Mouse (Mus musculus) retina, embryonic 14.5 days (tissue): ENCODE results near the gene Gm28035.

ENCODE experiments used
- DNase-seq: peaks from one replicate; pipeline ENCODE4 v3.0.0-alpha.2; 2015; ENCODE audit warnings: low spot score

The Gm28035 gene

DNA sequence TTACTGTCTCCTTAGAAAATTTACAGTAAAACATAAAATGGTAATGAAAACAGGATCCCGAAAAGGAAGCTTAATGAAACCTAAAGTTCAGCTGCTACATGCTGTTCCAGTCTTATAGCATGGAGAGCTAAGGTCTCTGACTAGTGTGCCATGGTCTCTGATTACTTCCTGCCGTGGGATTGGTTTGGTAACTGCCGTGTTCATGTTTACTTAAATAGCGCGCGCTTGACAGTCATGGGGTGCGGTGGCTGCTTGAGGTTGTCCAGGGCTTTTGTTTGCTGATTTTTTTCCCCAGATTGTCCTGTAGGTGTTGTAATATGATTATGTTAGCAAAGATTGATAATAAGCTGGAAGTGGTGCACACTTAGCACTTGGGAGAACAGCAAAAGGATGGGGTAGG, 65.7 kb downstream of the Gm28035 start:
- DNase-seq: no peak

DNA sequence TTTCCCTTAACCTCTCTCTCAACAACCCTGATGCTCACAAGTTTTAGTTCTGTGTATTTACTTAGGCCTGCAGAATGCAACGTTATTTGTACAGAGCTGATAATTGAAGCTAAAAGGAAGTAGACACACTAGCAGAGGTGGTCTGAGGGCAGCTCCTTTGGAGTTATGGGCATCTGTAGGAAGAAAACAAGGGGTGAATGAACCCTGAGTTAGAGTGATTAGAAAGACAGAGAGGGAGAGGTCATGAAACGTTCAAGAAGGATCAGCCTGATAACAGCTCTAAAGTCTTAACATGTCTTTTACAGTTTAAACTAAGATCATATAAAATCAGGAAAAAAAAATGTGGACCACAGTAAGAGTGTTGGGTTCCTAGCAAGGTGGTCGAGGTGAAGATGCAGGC, 69.0 kb downstream of the Gm28035 start:
- DNase-seq: no peak

DNA sequence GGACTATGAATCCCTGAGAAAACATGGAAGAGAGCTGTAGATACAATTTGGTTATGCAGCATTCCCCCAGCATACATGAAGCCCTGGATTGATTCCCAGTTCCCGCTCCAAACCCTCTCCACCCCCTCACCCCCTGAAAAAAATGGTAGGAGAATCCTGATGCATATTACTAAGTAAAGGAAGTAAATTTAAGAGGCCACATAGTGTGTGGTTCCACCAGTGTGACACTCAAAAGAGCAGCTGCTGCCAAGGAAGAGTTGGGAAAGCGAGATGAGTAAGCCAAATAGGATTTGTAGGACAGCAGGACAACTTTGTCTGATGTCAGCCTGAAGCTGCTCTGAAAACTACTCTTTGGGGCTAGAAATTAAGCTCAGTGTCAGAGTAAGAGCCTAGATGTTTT, 71.1 kb downstream of the Gm28035 start:
- DNase-seq: no peak

DNA sequence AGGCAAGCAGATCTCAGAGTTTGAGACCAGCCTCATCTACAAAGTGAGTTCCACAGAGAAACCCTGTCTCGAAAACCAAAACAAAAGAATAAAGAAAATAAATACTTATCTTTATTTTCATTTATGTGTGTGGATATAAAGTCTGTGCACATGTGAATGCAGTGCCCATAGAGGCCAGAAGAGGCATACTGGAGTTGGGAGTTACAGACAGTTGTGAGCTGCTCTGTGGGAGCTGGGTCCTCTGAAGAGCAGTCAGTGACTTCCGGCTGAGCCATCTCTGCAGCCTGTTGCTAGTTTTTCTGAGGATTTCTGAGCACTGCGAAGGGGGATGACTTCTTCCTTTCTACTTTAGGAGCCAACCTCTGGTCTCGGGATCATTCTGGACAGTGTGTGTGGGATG, 75.8 kb downstream of the Gm28035 start:
- DNase-seq: peak; percentile 3

DNA sequence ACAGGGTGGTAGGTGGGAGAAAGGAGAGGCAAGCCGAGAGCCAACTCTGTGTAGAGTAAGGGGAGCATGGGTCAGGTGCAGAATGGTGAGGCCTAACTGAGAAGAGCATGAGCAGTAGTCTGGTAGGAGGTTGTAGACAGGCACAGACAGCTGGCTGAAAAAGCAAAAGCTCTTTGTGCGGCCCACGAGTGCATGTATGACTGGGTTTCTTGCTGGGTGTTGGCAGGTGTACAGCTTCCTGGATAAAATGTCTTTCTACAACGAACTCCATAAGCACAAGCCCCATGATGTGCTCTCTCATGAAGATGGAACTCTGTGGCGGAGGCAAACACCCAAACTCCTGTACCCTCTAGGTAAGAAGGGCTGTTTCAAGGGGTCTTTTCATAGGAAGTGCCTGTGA, 76.6 kb downstream of the Gm28035 start:
- DNase-seq: no peak

- no peak for DNase-seq
These were observed 78.9 kb downstream of the Gm28035 start for GRCm38 (mm10) chr2:30319260-30319659.

DNA sequence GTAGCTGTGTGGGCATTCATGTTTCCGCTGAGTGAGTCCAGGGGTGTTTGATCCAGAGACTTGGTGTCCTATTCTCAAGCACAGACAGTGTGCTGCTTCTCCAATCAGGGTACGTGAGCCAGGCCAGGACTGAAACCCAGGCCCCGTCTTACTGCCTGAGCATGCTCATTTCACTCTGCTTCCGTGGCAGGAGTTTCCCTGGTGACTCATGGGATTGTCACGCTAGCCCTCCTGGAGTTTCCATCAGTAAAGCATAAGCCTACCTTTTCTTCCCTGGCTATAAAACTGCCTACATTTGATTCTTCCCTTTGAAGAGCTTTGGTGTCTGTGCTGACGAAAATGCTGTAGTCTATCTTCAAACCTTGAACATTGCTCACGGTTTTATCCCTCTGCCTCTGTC, 82.7 kb downstream of the Gm28035 start:
- DNase-seq: no peak

DNA sequence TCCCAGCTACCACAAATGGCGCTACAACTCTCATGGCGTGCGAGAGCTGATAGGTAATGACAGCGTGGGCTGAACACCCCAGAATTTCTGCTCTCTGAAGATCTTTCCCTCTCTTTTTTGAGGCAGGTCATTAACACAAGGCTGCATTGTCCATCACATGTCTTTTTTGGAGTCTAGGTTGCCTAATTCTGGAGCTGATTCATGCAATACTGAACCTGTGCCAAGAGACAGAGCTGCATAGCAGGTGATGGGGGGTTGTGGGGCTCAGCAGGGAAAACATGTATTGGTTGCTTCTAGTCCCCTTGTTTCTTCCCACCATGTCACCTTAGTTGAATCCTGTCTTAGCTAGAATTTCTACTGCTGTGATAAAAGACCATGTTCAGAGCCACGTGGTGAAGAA, 84.9 kb downstream of the Gm28035 start:
- DNase-seq: no peak

DNA sequence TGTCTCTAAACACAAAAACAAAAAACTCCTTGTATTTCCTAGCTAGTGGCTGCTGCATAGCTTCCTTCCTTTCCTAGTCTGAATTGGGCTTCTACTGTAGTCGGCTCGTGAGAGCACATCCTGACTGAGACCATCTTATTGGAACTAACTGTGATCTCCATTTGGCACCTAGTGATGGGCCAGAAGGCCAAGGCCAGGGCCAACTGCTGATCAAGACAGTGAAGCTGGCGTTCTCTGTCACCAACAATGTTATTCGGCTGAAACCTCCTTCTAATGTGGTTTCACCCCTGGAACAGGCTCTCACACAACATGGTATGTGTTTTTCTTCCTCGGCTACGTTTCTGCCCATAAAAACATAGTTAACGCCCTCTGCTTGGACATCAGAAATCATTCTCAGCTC, 86.9 kb downstream of the Gm28035 start:
- no peak for DNase-seq

GRCm38 (mm10) chr2:30328791-30329190, 88.4 kb downstream of the Gm28035 start:
- DNase-seq: no peak
